Mouse (Mus musculus): ENCODE data around the gene H2-D1. TPM values are rescaled to one million over a fixed set of nuclear protein-coding genes. Genes with fewer than 3 reads are reported as not detected.

H2-D1 gene
- total and polyA plus RNA-seq, 3 experiments = 60.1 to 97.9 TPM; not detected in 1

DNA sequence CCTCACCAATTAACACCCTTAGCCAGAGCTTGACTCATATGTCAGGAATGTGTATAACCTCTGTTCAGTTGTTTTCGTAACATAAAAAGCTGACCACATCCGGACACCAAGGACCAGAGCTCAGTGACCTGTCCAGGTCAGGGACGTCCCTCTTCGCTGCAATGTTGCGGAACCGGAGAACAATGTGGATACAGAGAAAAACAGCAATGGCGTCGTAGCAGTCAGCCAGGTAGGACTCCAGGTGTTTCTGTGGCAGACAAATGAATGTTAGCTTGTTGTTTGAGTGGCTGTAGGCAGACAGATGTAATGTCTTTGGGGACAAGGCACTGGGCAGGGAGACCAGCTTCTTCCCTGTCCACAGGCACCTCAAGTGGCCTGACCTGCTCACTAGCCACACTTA lies 15.5 kb downstream of the H2-D1 start:
- Histone ChIP-seq H3K27me3 (ENCODE audit: control insufficient read depth in 1 of 2, insufficient read depth in 2 of 2, low read length in 2 of 2) (peaks cover 0 to 5% of the 10 kb centered on the region in 2 experiments; a peak in 2 of 4 replicates), H3K79me2 (ENCODE audit: control insufficient read depth, insufficient read depth, low read length, poor library complexity) (no peaks in the 10 kb centered on the region), H3K9ac (ENCODE audit: control insufficient read depth, low read depth, low read length, poor library complexity, severe bottlenecking) (no peak overlapping the region), H3K4me1 (ENCODE audit: control insufficient read depth in 1 of 2, insufficient read depth in 2 of 2, low read length in 2 of 2) (no peaks in the 10 kb centered on the region), H3K4me3 (ENCODE audit: control insufficient read depth in 1 of 2, insufficient read depth in 1 of 2, low read depth in 2 of 2, low read length in 2 of 2) (no peak overlapping the region), H3K27ac (ENCODE audit: control insufficient read depth, low read depth, low read length) (no peak overlapping the region), H3K9me3 (replicated peaks; ENCODE audit: insufficient read depth, low read length) (no peaks in the 10 kb centered on the region), H3K36me3 (ENCODE audit: control insufficient read depth in 1 of 2, insufficient read depth in 2 of 2, low read length in 2 of 2) (no peaks in the 10 kb centered on the region)
- no peak for DNase-seq (ENCODE audit: low read depth, low spot score)
- TF ChIP-seq ZC3H11A (IDR thresholded peaks at IDR 0.05; ENCODE audit: low read depth, low read length) (no peak), GATA1 (IDR thresholded peaks at IDR 0.05; ENCODE audit: low read depth, low read length) (no peak), SIN3A (IDR thresholded peaks at IDR 0.05; ENCODE audit: low read length) (no peak), RAD21 (IDR thresholded peaks at IDR 0.05; ENCODE audit: low read depth, low read length) (no peak), ETS1 (IDR thresholded peaks at IDR 0.05; ENCODE audit: low read depth, low read length) (no peak), NRF1 (IDR thresholded peaks at IDR 0.05; ENCODE audit: insufficient read depth, low read depth, low read length, poor library complexity, severe bottlenecking) (no peak), USF2 (IDR thresholded peaks at IDR 0.05; ENCODE audit: borderline replicate concordance in 1 of 2, insufficient read depth in 1 of 2, low read depth in 1 of 2, low read length in 2 of 2) (no peak), KAT2A (conservative IDR thresholded peaks at IDR 0.05; ENCODE audit: low read depth, low read length) (no peak), MEF2A (IDR thresholded peaks at IDR 0.05; ENCODE audit: extremely low read depth, insufficient replicate concordance, low read depth, low read length, poor library complexity, severe bottlenecking) (no peak), MAZ (IDR thresholded peaks at IDR 0.05; ENCODE audit: low read depth, low read length) (no peak), ZNF384 (IDR thresholded peaks at IDR 0.05; ENCODE audit: low read depth, low read length) (no peak), POLR2AphosphoS5 (IDR thresholded peaks at IDR 0.05; ENCODE audit: borderline replicate concordance, low read depth, low read length) (no peak), MYC (IDR thresholded peaks at IDR 0.05; ENCODE audit: low read depth, low read length) (no peak), EP300 (IDR thresholded peaks at IDR 0.05; ENCODE audit: low read depth in 1 of 2, low read length in 2 of 2) (no peak), POLR2A (IDR thresholded peaks at IDR 0.05; ENCODE audit: control insufficient read depth in 1 of 2, insufficient read depth in 1 of 2, low read depth in 1 of 2, low read length in 2 of 2, poor library complexity in 1 of 2) (no peak), E2F4 (IDR thresholded peaks at IDR 0.05; ENCODE audit: borderline replicate concordance, low read depth, low read length) (no peak), TCF12 (IDR thresholded peaks at IDR 0.05; ENCODE audit: low read depth, low read length) (no peak)

DNA sequence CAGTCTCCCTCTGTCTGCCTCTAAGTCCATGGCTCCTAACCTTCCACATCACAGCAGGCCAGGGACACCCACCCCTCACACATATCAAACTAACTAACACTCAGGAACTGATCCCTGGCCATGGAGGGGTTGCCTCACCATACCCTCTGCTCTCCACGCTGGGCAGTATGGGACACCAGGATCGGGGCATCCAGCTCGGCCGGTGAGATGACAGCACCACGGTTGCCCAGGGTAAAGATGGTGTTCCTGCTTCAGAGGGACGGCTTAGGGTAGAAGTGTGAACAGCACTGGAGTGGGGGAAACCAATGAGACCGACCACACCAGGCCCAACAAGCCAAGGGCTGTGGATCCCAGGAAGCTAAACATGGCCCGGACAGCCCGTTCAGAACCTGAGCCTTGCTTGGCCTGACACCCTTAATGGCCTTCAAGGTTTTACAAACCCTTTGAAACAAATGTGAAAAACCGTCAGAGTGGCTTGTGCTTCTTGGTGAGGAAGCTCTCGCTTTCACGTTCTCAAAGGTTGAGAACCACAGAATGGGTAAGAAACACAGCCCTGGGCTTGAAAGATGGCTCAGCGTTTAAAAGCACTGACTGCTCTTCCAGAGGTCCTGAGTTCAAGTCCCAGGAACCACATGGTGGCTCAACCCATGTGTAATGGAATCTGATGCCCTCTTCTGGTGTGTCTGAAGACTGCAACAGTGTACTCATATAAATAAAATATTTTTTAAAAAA lies 16.6 kb downstream of the H2-D1 start:
- Histone ChIP-seq H3K4me1 (ENCODE audit: control insufficient read depth in 1 of 2, insufficient read depth in 2 of 2, low read length in 2 of 2) (no peaks in the 10 kb centered on the region), H3K9me3 (replicated peaks; ENCODE audit: insufficient read depth, low read length) (no peaks in the 10 kb centered on the region), H3K9ac (ENCODE audit: control insufficient read depth, low read depth, low read length, poor library complexity, severe bottlenecking) (no peak overlapping the region), H3K4me3 (ENCODE audit: control insufficient read depth in 1 of 2, insufficient read depth in 1 of 2, low read depth in 2 of 2, low read length in 2 of 2) (no peak overlapping the region), H3K36me3 (ENCODE audit: control insufficient read depth in 1 of 2, insufficient read depth in 2 of 2, low read length in 2 of 2) (no peaks in the 10 kb centered on the region), H3K79me2 (ENCODE audit: control insufficient read depth, insufficient read depth, low read length, poor library complexity) (no peaks in the 10 kb centered on the region), H3K27ac (ENCODE audit: control insufficient read depth, low read depth, low read length) (no peak overlapping the region), H3K27me3 (ENCODE audit: control insufficient read depth in 1 of 2, insufficient read depth in 2 of 2, low read length in 2 of 2) (peaks cover 0 to 5% of the 10 kb centered on the region in 2 experiments)
- TF ChIP-seq KAT2A (conservative IDR thresholded peaks at IDR 0.05; ENCODE audit: low read depth, low read length) (no peak), ZNF384 (IDR thresholded peaks at IDR 0.05; ENCODE audit: low read depth, low read length) (no peak), ZKSCAN1 (IDR thresholded peaks at IDR 0.05; ENCODE audit: low read depth, low read length) (no peak), USF2 (IDR thresholded peaks at IDR 0.05; ENCODE audit: borderline replicate concordance in 1 of 2, insufficient read depth in 1 of 2, low read depth in 1 of 2, low read length in 2 of 2) (no peak), ZMIZ1 (IDR thresholded peaks at IDR 0.05; ENCODE audit: low read depth, low read length) (no peak)
- DNase-seq (ENCODE audit: low read depth, low spot score) = no peak
